Comparison of ENCODE assay signal across 8 mouse cellular contexts in genomic region chr6:120192211-120192870, GRCm38 (mm10).
DNase-seq lines count a peak whose midpoint lies in the region; ATAC-seq and TF ChIP-seq lines count a peak whose summit lies in the region.

No protein-coding gene starts in this region.

- H3K36me3 ChIP-seq in hindbrain, embryonic 10.5 days: no peaks in the 10 kb centered on the region
- no peaks in the 10 kb centered on the region for H3K36me3 ChIP-seq in hindbrain, embryonic 14.5 days (replicated peaks; ENCODE audit: control insufficient read depth, insufficient read depth)
- H3K36me3 ChIP-seq in kidney, adult 2 months (ENCODE audit: control insufficient read depth, insufficient read depth, low read length): no peaks in the 10 kb centered on the region
- H3K36me3 ChIP-seq in liver, embryonic 13.5 days: no peaks in the 10 kb centered on the region

- peaks cover 46% of the 10 kb centered on the region for H3K4me1 ChIP-seq in hindbrain, embryonic 10.5 days (replicated peaks)
- peaks cover 10% of the 10 kb centered on the region for H3K4me1 ChIP-seq in hindbrain, embryonic 14.5 days (replicated peaks; ENCODE audit: control insufficient read depth, insufficient read depth, low read length)
- H3K4me1 ChIP-seq in kidney, adult 2 months (ENCODE audit: control insufficient read depth, insufficient read depth, low read length): no peaks in the 10 kb centered on the region
- peaks cover 59% of the 10 kb centered on the region for H3K4me1 ChIP-seq in liver, embryonic 13.5 days (replicated peaks)

- TF ChIP-seq POLR2A in kidney, adult 2 months (IDR thresholded peaks at IDR 0.05; ENCODE audit: low read depth, low read length): no peak

- H3K9ac ChIP-seq in hindbrain, embryonic 14.5 days: no peak overlapping the region
- no peak overlapping the region for H3K9ac ChIP-seq in liver, embryonic 13.5 days

- no peak for ATAC-seq in hindbrain, embryonic 14.5 days (ENCODE audit: low FRiP score)
- ATAC-seq in liver, embryonic 13.5 days (ENCODE audit: low read depth): no peak

- peak; percentile 62 for DNase-seq in hindbrain, embryonic 10.5 days (ENCODE audit: low spot score)
- no peak for DNase-seq in hindbrain, embryonic 14.5 days (ENCODE audit: low spot score)
- peak; percentile 56 to 72 for DNase-seq in cerebellum, postnatal 25 days
- peak; percentile 89 to 94 for DNase-seq in heart, adult 18-20 months
- peak; percentile 78 for DNase-seq in kidney, adult 2 months
- no peak for DNase-seq in liver, embryonic 13.5 days
- DNase-seq in ovary, adult 18-20 months (ENCODE audit: low spot score): peak; percentile 71
- no peak for DNase-seq in natural killer cell, adult 2 months (ENCODE audit: low spot score in 2 of 2)

- no peak overlapping the region for H3K4me2 ChIP-seq in hindbrain, embryonic 14.5 days (replicated peaks)
- H3K4me2 ChIP-seq in liver, embryonic 13.5 days: 0 out of 2 replicates have a peak overlapping the region, but pooled peaks have one; percentile 21

- peak overlapping the region; percentile 85 for H3K27ac ChIP-seq in hindbrain, embryonic 10.5 days
- no peak overlapping the region for H3K27ac ChIP-seq in hindbrain, embryonic 14.5 days
- H3K27ac ChIP-seq in kidney, adult 2 months (ENCODE audit: insufficient read depth, low read depth, low read length): peak overlapping the region; percentile 33; the same call in 1 of the 2 replicates
- H3K27ac ChIP-seq in liver, embryonic 13.5 days: peak overlapping the region; percentile 68; the same call in 1 of the 2 replicates

- peaks cover 30% of the 10 kb centered on the region for H3K27me3 ChIP-seq in hindbrain, embryonic 10.5 days (ENCODE audit: insufficient read depth, poor library complexity, severe bottlenecking)
- H3K27me3 ChIP-seq in hindbrain, embryonic 14.5 days (ENCODE audit: control insufficient read depth, insufficient read depth, low read length): no peaks in the 10 kb centered on the region; the same call in 1 of the 2 replicates
- H3K27me3 ChIP-seq in kidney, adult 2 months (replicated peaks; ENCODE audit: control insufficient read depth, insufficient read depth, low read length): no peaks in the 10 kb centered on the region
- peaks cover 11% of the 10 kb centered on the region; the same call in 1 of the 2 replicates for H3K27me3 ChIP-seq in liver, embryonic 13.5 days

- H3K4me3 ChIP-seq in hindbrain, embryonic 10.5 days: peak overlapping the region; percentile 25
- H3K4me3 ChIP-seq in hindbrain, embryonic 14.5 days (replicated peaks; ENCODE audit: low read length): no peak overlapping the region
- H3K4me3 ChIP-seq in kidney, adult 2 months (ENCODE audit: insufficient read depth, low read depth, low read length): no peak overlapping the region
- H3K4me3 ChIP-seq in liver, embryonic 13.5 days (replicated peaks): no peak overlapping the region

- no peak for TF ChIP-seq CTCF in kidney, adult 2 months (conservative IDR thresholded peaks at IDR 0.05; ENCODE audit: insufficient read depth, insufficient read length, low read depth, low read length)

- WGBS in hindbrain, embryonic 10.5 days: 10% methylated on average over 15 of the region's 15 CpGs
- WGBS in hindbrain, embryonic 14.5 days: 13% methylated on average over 15 of the region's 15 CpGs
- WGBS in kidney, adult 2 months: 34% methylated on average over 15 of the region's 15 CpGs
- WGBS in liver, embryonic 13.5 days (ENCODE audit: insufficient replicate concordance): 59% methylated on average over 14 of the region's 15 CpGs

- no peaks in the 10 kb centered on the region; the same call in 1 of the 2 replicates for H3K9me3 ChIP-seq in hindbrain, embryonic 10.5 days
- no peaks in the 10 kb centered on the region for H3K9me3 ChIP-seq in hindbrain, embryonic 14.5 days (ENCODE audit: control insufficient read depth, low read length)
- H3K9me3 ChIP-seq in liver, embryonic 13.5 days (replicated peaks): no peaks in the 10 kb centered on the region

Comparison
In these comparisons a context has a peak if more than half of its experiments do, and no peak if none do; other contexts are left out.
1. DNase-seq: peak in hindbrain, embryonic 10.5 days (single experiment), cerebellum, postnatal 25 days (2 of 2), heart, adult 18-20 months (2 of 2), kidney, adult 2 months (single experiment) and ovary, adult 18-20 months (single experiment); none in hindbrain, embryonic 14.5 days (single experiment), liver, embryonic 13.5 days (single experiment) and natural killer cell, adult 2 months (0 of 2).